ENCODE assay signal across 8 mouse cellular contexts in genomic region chr3:145119425-145119824, GRCm38 (mm10). TPM values are rescaled to one million over a fixed set of nuclear protein-coding genes. Genes with fewer than 3 reads are reported as not detected.
A peak's percentile ranks its signal among the peaks of the same experiment; 100 is the strongest.
DNase-seq lines count a peak whose midpoint lies in the region; ATAC-seq lines count a peak whose summit lies in the region.

No protein-coding gene starts in this region.

- H3K36me3 ChIP-seq in forebrain, embryonic 10.5 days (replicated peaks), result peaks cover 4% of the 10 kb centered on the region; the same call in 1 of the 2 replicates
- H3K36me3 ChIP-seq in liver, embryonic 12.5 days, result 0 out of 2 replicates have a peak, but pooled peaks cover 2% of the 10 kb centered on the region

- no peak for ATAC-seq in cerebellum, adult (ENCODE audit: insufficient number of reproducible peaks, low FRiP score, low TSS enrichment)
- no peak for ATAC-seq in liver, embryonic 12.5 days

- intact Hi-C loops in left cerebral cortex, postnatal 25 days (cut with DNase I), result no loop called here

- peak overlapping the region; percentile 99; the same call in 1 of the 2 replicates for H3K27ac ChIP-seq in forebrain, embryonic 10.5 days
- no peak overlapping the region for H3K27ac ChIP-seq in liver, embryonic 12.5 days

- H3K9me3 ChIP-seq in forebrain, embryonic 10.5 days, result no peaks in the 10 kb centered on the region
- H3K9me3 ChIP-seq in liver, embryonic 12.5 days (replicated peaks), result no peaks in the 10 kb centered on the region

- H3K4me2 ChIP-seq in liver, embryonic 12.5 days, result peak overlapping the region; percentile 77

- peaks cover 15% of the 10 kb centered on the region for H3K4me1 ChIP-seq in forebrain, embryonic 10.5 days
- peaks cover 27% of the 10 kb centered on the region for H3K4me1 ChIP-seq in liver, embryonic 12.5 days

- 80% methylated on average over 7 of the region's 7 CpGs for WGBS in forebrain, embryonic 10.5 days
- 63% methylated on average over 7 of the region's 7 CpGs for WGBS in liver, embryonic 12.5 days (ENCODE audit: insufficient replicate concordance)

- no peaks in the 10 kb centered on the region for H3K27me3 ChIP-seq in forebrain, embryonic 10.5 days (ENCODE audit: poor library complexity, severe bottlenecking)
- H3K27me3 ChIP-seq in liver, embryonic 12.5 days (replicated peaks), result no peaks in the 10 kb centered on the region

- peak overlapping the region; percentile 80 for H3K4me3 ChIP-seq in forebrain, embryonic 10.5 days
- peak overlapping the region; percentile 80 for H3K4me3 ChIP-seq in liver, embryonic 12.5 days

- peak; percentile 10 for DNase-seq in cerebellum, adult 8-10 months
- peak; percentile 17 for DNase-seq in 416B (ENCODE audit: low read depth)
- no peak for DNase-seq in forebrain, embryonic 10.5 days (ENCODE audit: extremely low spot score, low spot score)
- no peak for DNase-seq in adipocyte (ENCODE audit: low spot score)
- DNase-seq in left cerebral cortex, postnatal 25 days (ENCODE audit: low spot score in 2 of 2), result no peak
- no peak for DNase-seq in lung, postnatal 10 days

- peak overlapping the region; percentile 81 for H3K9ac ChIP-seq in liver, embryonic 12.5 days

RNA-seq across cellular contexts. Expression of gene Odf2l, which starts 1.0 kb away (rescaled TPM):
- polyA plus RNA-seq in forebrain, embryonic 10.5 days (2016; fragmentation: Nextera tagmentation; extraction: Ambion mirVana), result 21.6 and 26.0 TPM in 2 replicates
- 8.3 and 9.5 TPM in 2 replicates for polyA plus RNA-seq in liver, embryonic 12.5 days (2016; fragmentation: Nextera tagmentation; extraction: Ambion mirVana)
- 10 to 100 TPM; 24.4 to 25.5 TPM for total RNA-seq in left cerebral cortex, postnatal 25 days (2021)

RNA-seq across cellular contexts. Expression of gene Clca2, which starts 20.2 kb away (rescaled TPM):
- 0.10 and 0.12 TPM in 2 replicates for polyA plus RNA-seq in forebrain, embryonic 10.5 days (2016; fragmentation: Nextera tagmentation; extraction: Ambion mirVana)
- polyA plus RNA-seq in liver, embryonic 12.5 days (2016; fragmentation: Nextera tagmentation; extraction: Ambion mirVana), result not detected in 2 replicates
- not detected for total RNA-seq in left cerebral cortex, postnatal 25 days (2021)

Comparison
In these comparisons a context has a peak if more than half of its experiments do, and no peak if none do; other contexts are left out.
1. DNase-seq: peak in cerebellum, adult 8-10 months (single experiment) and 416B (single experiment); none in forebrain, embryonic 10.5 days (single experiment), adipocyte (single experiment), left cerebral cortex, postnatal 25 days (0 of 2) and lung, postnatal 10 days (single experiment).